Mouse (Mus musculus) kidney, adult 8-10 months (tissue): ENCODE measurements around the gene Lgi1.

Source experiments
- DNase-seq, 2 experiments: peaks; one replicate each; pipeline ENCODE4 v3.0.0; 2022

Gene Lgi1

GRCm38 (mm10) chr19:38328010-38328409 lies 63.7 kb downstream of the Lgi1 start:
- no peak for DNase-seq

GRCm38 (mm10) chr19:38329257-38329656 lies 64.9 kb downstream of the Lgi1 start:
- peak; percentile 26 to 66 for DNase-seq

GRCm38 (mm10) chr19:38331072-38331471 lies 66.7 kb downstream of the Lgi1 start:
- DNase-seq = no peak

GRCm38 (mm10) chr19:38332245-38332644 lies 67.9 kb downstream of the Lgi1 start:
- no peak for DNase-seq

- no peak for DNase-seq
Measured at GRCm38 (mm10) chr19:38332820-38333219, 68.5 kb downstream of the Lgi1 start.

GRCm38 (mm10) chr19:38336553-38336952 lies 72.2 kb downstream of the Lgi1 start:
- DNase-seq = peak; percentile 30 to 43

- no peak for DNase-seq
Measured at GRCm38 (mm10) chr19:38337332-38337731, 73.0 kb downstream of the Lgi1 start.

- DNase-seq = peak in 1 of 2 experiments; percentile 51
Measured at GRCm38 (mm10) chr19:38339734-38340133, 75.4 kb downstream of the Lgi1 start.

GRCm38 (mm10) chr19:38343246-38343645 lies 78.9 kb downstream of the Lgi1 start:
- DNase-seq = no peak

GRCm38 (mm10) chr19:38348271-38349012 lies 84.1 kb downstream of the Lgi1 start:
- DNase-seq = peak; percentile 47 to 63

- no peak for DNase-seq
Measured at GRCm38 (mm10) chr19:38349013-38349341, 84.6 kb downstream of the Lgi1 start.

GRCm38 (mm10) chr19:38351202-38351601 lies 86.9 kb downstream of the Lgi1 start:
- no peak for DNase-seq

GRCm38 (mm10) chr19:38351728-38352127 lies 87.4 kb downstream of the Lgi1 start:
- no peak for DNase-seq

- DNase-seq = peak in 1 of 2 experiments; percentile 33
Measured at GRCm38 (mm10) chr19:38352495-38353130, 88.3 kb downstream of the Lgi1 start.

GRCm38 (mm10) chr19:38354279-38354678 lies 89.9 kb downstream of the Lgi1 start:
- no peak for DNase-seq

GRCm38 (mm10) chr19:38354819-38355360 lies 90.6 kb downstream of the Lgi1 start:
- no peak for DNase-seq

- no peak for DNase-seq
Measured at GRCm38 (mm10) chr19:38356211-38356828, 92.0 kb downstream of the Lgi1 start.

GRCm38 (mm10) chr19:38357956-38358623 lies 93.8 kb downstream of the Lgi1 start:
- DNase-seq = no peak

- DNase-seq = no peak
Measured at GRCm38 (mm10) chr19:38359287-38359686, 95.0 kb downstream of the Lgi1 start.
